Mouse (Mus musculus) MEL (cell line): ENCODE results near the gene Pygm. TPM values are rescaled to one million over a fixed set of nuclear protein-coding genes. Genes with fewer than 3 reads are reported as not detected.

Experiments
- DNase-seq: peaks from one replicate; pipeline ENCODE4 v3.0.0; 2011; ENCODE audit warnings: low read depth, low spot score
- H3K27ac ChIP-seq: 2 replicates; pipeline ENCODE4 v1.5.1; 2012; ENCODE audit warnings: low read depth, mild to moderate bottlenecking, control low read depth, low read length, moderate library complexity; ENCODE audit not compliant: control insufficient read depth
- H3K27me3 ChIP-seq, 2 experiments: fragments of 150-350 bp in 1 of 2; sonication (generic) in 1 of 2; 2 replicates each; pipeline ENCODE4 v1.6.1; 2012; ENCODE audit warnings: low read length in 2 of 2, mild to moderate bottlenecking in 2 of 2, improper control_type of control experiment in 1 of 2, moderate library complexity in 1 of 2; ENCODE audit not compliant: insufficient read depth in 2 of 2, control insufficient read depth in 1 of 2
- H3K36me3 ChIP-seq, 2 experiments: 2 replicates each; pipeline ENCODE4 v1.6.1; 2012 to 2014; ENCODE audit warnings: low read length in 2 of 2, improper control_type of control experiment in 1 of 2, inconsistent platforms in 1 of 2, mild to moderate bottlenecking in 1 of 2; ENCODE audit not compliant: insufficient read depth in 2 of 2, control insufficient read depth in 1 of 2
- H3K4me1 ChIP-seq, 2 experiments: fragments of 150-350 bp in 1 of 2; sonication (generic) in 1 of 2; 2 replicates each; pipeline ENCODE4 v1.6.1; 2012; ENCODE audit warnings: low read length in 2 of 2, improper control_type of control experiment in 1 of 2, mild to moderate bottlenecking in 1 of 2; ENCODE audit not compliant: insufficient read depth in 2 of 2, control insufficient read depth in 1 of 2
- H3K4me3 ChIP-seq, 2 experiments: fragments of 150-350 bp in 1 of 2; sonication (generic) in 1 of 2; 2 replicates each; pipeline ENCODE4 v1.5.1; 2012; ENCODE audit warnings: low read depth in 2 of 2, low read length in 2 of 2, mild to moderate bottlenecking in 2 of 2, moderate library complexity in 2 of 2, control low read depth in 1 of 2, improper control_type of control experiment in 1 of 2; ENCODE audit not compliant: control insufficient read depth in 1 of 2, insufficient read depth in 1 of 2
- H3K79me2 ChIP-seq: 2 replicates; pipeline ENCODE4 v1.6.1; 2012; ENCODE audit warnings: mild to moderate bottlenecking, low read length, moderate library complexity; ENCODE audit not compliant: control insufficient read depth, poor library complexity, insufficient read depth
- H3K9ac ChIP-seq: 2 replicates; pipeline ENCODE4 v1.6.1; 2012; ENCODE audit warnings: low read depth, mild to moderate bottlenecking, control low read depth, low read length, moderate library complexity; ENCODE audit not compliant: control insufficient read depth, poor library complexity, severe bottlenecking
- H3K9me3 ChIP-seq: fragments of 150-350 bp; sonication (generic); replicated peaks from 2 replicates; pipeline ENCODE4 v1.6.1; 2012; ENCODE audit warnings: mild to moderate bottlenecking, low read length, improper control_type of control experiment, moderate library complexity; ENCODE audit not compliant: insufficient read depth
- BHLHE40 ChIP-seq: IDR thresholded peaks from 2 replicates; pipeline ENCODE4 v1.6.1; 2012; ENCODE audit warnings: low read depth, mild to moderate bottlenecking, inconsistent platforms, low read length, improper control_type of control experiment, borderline replicate concordance
- CHD1 ChIP-seq: IDR thresholded peaks from 2 replicates; pipeline ENCODE4 v1.6.1; 2012; ENCODE audit warnings: low read depth, mild to moderate bottlenecking, inconsistent platforms, low read length, improper control_type of control experiment
- CTCF ChIP-seq, 3 experiments: IDR thresholded peaks in 2 of 3; conservative IDR thresholded peaks in 1 of 3; 2 replicates each; pipeline ENCODE4 v1.5.1; 2011 to 2012; ENCODE audit warnings: low read length in 3 of 3, low read depth in 2 of 3, mild to moderate bottlenecking in 2 of 3, improper control_type of control experiment in 1 of 3, inconsistent platforms in 1 of 3, mixed read lengths in 1 of 3, moderate library complexity in 1 of 3; ENCODE audit not compliant: control insufficient read depth in 1 of 3, insufficient read depth in 1 of 3, poor library complexity in 1 of 3, severe bottlenecking in 1 of 3
- ETS1 ChIP-seq: IDR thresholded peaks from 2 replicates; pipeline ENCODE4 v1.6.1; 2012; ENCODE audit warnings: low read depth, mild to moderate bottlenecking, inconsistent platforms, low read length, improper control_type of control experiment, moderate library complexity
- GABPA ChIP-seq: IDR thresholded peaks from 2 replicates; pipeline ENCODE4 v1.6.1; 2012; ENCODE audit warnings: low read depth, mild to moderate bottlenecking, inconsistent platforms, low read length, improper control_type of control experiment, moderate library complexity
- HCFC1 ChIP-seq: IDR thresholded peaks from 2 replicates; pipeline ENCODE4 v1.6.1; 2012; ENCODE audit warnings: low read depth, mild to moderate bottlenecking, inconsistent platforms, low read length, improper control_type of control experiment, moderate library complexity
- MXI1 ChIP-seq: IDR thresholded peaks from 2 replicates; pipeline ENCODE4 v1.6.1; 2011; ENCODE audit warnings: mild to moderate bottlenecking, low read depth, low read length, improper control_type of control experiment
- NRF1 ChIP-seq: IDR thresholded peaks from 2 replicates; pipeline ENCODE4 v1.6.1; 2014; ENCODE audit warnings: low read depth, mild to moderate bottlenecking, inconsistent platforms, low read length, improper control_type of control experiment, moderate library complexity; ENCODE audit not compliant: poor library complexity, insufficient read depth, severe bottlenecking
- POLR2AphosphoS2 ChIP-seq: IDR thresholded peaks from 2 replicates; pipeline ENCODE4 v1.6.1; 2011; ENCODE audit warnings: low read length, improper control_type of control experiment
- POLR2AphosphoS5 ChIP-seq: IDR thresholded peaks from 2 replicates; pipeline ENCODE4 v1.6.1; 2012; ENCODE audit warnings: low read depth, borderline replicate concordance, mild to moderate bottlenecking, inconsistent platforms, low read length, moderate library complexity, mixed read lengths
- RAD21 ChIP-seq: IDR thresholded peaks from 2 replicates; pipeline ENCODE4 v1.6.1; 2011; ENCODE audit warnings: mild to moderate bottlenecking, low read depth, low read length, improper control_type of control experiment
- RCOR1 ChIP-seq: IDR thresholded peaks from 2 replicates; pipeline ENCODE4 v1.6.1; 2012; ENCODE audit warnings: low read depth, mild to moderate bottlenecking, inconsistent platforms, low read length, improper control_type of control experiment
- SIN3A ChIP-seq: IDR thresholded peaks from 2 replicates; pipeline ENCODE4 v1.6.1; 2012; ENCODE audit warnings: low read length, improper control_type of control experiment, inconsistent platforms
- SMC3 ChIP-seq: IDR thresholded peaks from 2 replicates; pipeline ENCODE4 v1.6.1; 2011; ENCODE audit warnings: low read depth, low read length, improper control_type of control experiment
- TBP ChIP-seq: IDR thresholded peaks from 2 replicates; pipeline ENCODE4 v1.8.0; 2011; ENCODE audit warnings: low read depth, low read length, improper control_type of control experiment
- TCF12 ChIP-seq: IDR thresholded peaks from 2 replicates; pipeline ENCODE4 v1.6.1; 2014; ENCODE audit warnings: low read depth, mild to moderate bottlenecking, inconsistent platforms, low read length, improper control_type of control experiment, moderate library complexity
- USF1 ChIP-seq: IDR thresholded peaks from 2 replicates; pipeline ENCODE4 v1.6.1; 2014; ENCODE audit warnings: low read depth, mild to moderate bottlenecking, inconsistent platforms, low read length, improper control_type of control experiment, moderate library complexity
- USF2 ChIP-seq, 2 experiments: IDR thresholded peaks; 2 replicates each; pipeline ENCODE4 v1.6.1; 2011 to 2012; ENCODE audit warnings: improper control_type of control experiment in 2 of 2, low read length in 2 of 2, borderline replicate concordance in 1 of 2, inconsistent platforms in 1 of 2, low read depth in 1 of 2, mild to moderate bottlenecking in 1 of 2; ENCODE audit not compliant: insufficient read depth in 1 of 2
- ZC3H11A ChIP-seq: IDR thresholded peaks from 2 replicates; pipeline ENCODE4 v1.6.1; 2012; ENCODE audit warnings: low read depth, mild to moderate bottlenecking, inconsistent platforms, low read length, improper control_type of control experiment
- ZKSCAN1 ChIP-seq: IDR thresholded peaks from 2 replicates; pipeline ENCODE4 v1.6.1; 2012; ENCODE audit warnings: low read depth, mild to moderate bottlenecking, inconsistent platforms, low read length, improper control_type of control experiment, moderate library complexity
- ZMIZ1 ChIP-seq: IDR thresholded peaks from 2 replicates; pipeline ENCODE4 v1.6.1; 2012; ENCODE audit warnings: low read depth, mild to moderate bottlenecking, inconsistent platforms, low read length, improper control_type of control experiment, moderate library complexity
- ZNF384 ChIP-seq: IDR thresholded peaks from 2 replicates; pipeline ENCODE4 v1.6.1; 2012; ENCODE audit warnings: low read depth, mild to moderate bottlenecking, inconsistent platforms, low read length, improper control_type of control experiment
- polyA plus RNA-seq, 2 experiments: library from polyadenylated mRNA; stranded (reverse) in 1 of 2; unstranded in 1 of 2; fragments of >175 nt in 1 of 2; fragments of >200 nt in 1 of 2; gene quantifications; 2 replicates each; pipeline versions ENCODE4 v1.2.1 to v1.2.4; 2012; ENCODE audit warnings: low replicate concordance in 2 of 2, low read depth in 1 of 2; ENCODE audit not compliant: insufficient read length in 2 of 2, insufficient read depth in 1 of 2, missing spikeins in 1 of 2
- total RNA-seq: library from RNA; depleted of rRNA; stranded (reverse); fragments of 300-350 nt; gene quantifications from 2 replicates; pipeline ENCODE4 v1.2.3, GENCODE M21; 2012

Gene Pygm
- total and polyA plus RNA-seq, 3 experiments, result 0.73 to 3.3 TPM; not detected in 1

DNA sequence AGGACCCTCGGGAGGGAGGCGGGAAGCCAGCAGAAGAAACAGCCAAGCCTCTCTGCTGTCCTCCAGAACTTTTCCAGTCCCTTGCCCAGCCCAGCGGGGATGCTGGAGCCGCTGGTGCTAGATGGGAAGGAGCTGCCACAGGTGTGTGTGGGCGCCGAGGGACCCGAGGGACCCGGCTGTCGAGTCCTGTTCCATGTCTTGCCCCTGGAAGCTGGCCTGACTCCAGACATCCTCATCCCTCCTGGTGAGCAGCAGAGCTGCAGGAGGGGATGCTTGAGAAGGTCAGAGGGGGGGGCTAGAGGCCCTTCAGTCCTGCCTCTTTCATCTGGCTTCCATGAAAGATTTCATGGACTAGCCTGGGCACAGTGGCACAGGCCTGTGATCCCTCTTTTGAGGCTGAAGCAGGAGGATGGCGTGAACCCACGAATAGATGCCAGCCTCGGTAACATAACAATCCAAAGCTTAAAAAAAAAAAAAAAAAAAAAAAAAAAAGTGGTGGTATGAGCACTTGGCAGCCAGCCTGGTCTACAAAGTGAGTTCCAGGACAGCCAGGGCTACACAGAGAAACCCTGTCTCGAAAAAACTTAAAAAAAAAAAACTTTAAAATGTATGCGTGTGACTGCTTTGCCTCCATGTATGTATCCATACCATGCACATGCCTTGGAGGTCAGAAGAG lies 32.6 kb upstream of the Pygm start:
- Histone ChIP-seq H3K9ac (no peak overlapping the region), H3K27me3 (no peaks in the 10 kb centered on the region), H3K27ac (no peak overlapping the region), H3K36me3 (no peaks in the 10 kb centered on the region; a peak in 1 of 4 replicates), H3K79me2 (no peaks in the 10 kb centered on the region), H3K4me1 (peaks cover 0 to 2% of the 10 kb centered on the region in 2 experiments; a peak in 2 of 4 replicates), H3K4me3 (no peak overlapping the region), H3K9me3 (no peaks in the 10 kb centered on the region)
- TF ChIP-seq NRF1 (no peak), ZNF384 (peak; percentile 77)
- no peak for DNase-seq

DNA sequence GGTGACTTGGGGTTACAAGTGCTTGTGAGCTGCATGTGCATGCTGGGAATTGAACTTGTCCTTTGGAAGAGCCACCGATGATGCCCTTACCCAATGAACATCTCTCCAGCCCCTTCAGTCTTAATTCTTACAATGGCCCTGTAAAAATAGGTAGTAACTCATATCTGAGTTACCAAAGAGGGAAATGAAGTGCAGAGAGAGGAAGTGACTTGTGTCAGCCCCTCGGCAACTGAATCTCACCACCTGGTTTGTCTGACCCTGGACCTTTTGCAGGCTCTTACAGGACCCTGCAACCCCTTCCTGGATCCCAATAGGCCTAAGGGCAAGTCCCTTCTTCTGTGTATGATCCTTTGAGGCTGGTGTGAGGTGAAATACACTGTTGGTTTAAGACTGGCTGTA lies 32.1 kb upstream of the Pygm start:
- peak overlapping the region; percentile 14; the same call in 1 of the 2 replicates for H3K27ac ChIP-seq
- no peaks in the 10 kb centered on the region; a peak in 1 of 4 replicates for H3K36me3 ChIP-seq
- peaks cover 0 to 2% of the 10 kb centered on the region in 2 experiments; a peak in 2 of 4 replicates for H3K4me1 ChIP-seq
- DNase-seq, result peak; percentile 60
- H3K9me3 ChIP-seq, result no peaks in the 10 kb centered on the region
- H3K9ac ChIP-seq, result no peak overlapping the region
- H3K27me3 ChIP-seq, result no peaks in the 10 kb centered on the region
- TF ChIP-seq ZMIZ1, result no peak
- TF ChIP-seq CHD1, result no peak
- no peak for TF ChIP-seq HCFC1
- TF ChIP-seq POLR2AphosphoS2, result no peak
- TF ChIP-seq GABPA, result no peak
- TF ChIP-seq USF2 (IDR thresholded peaks at IDR 0.05; ENCODE audit: borderline replicate concordance in 1 of 2, insufficient read depth in 1 of 2, low read depth in 1 of 2, low read length in 2 of 2), result no peak
- TF ChIP-seq SMC3, result no peak
- TF ChIP-seq BHLHE40, result no peak
- TF ChIP-seq SIN3A, result no peak
- TF ChIP-seq RAD21, result no peak
- TF ChIP-seq USF1, result no peak
- H3K4me3 ChIP-seq, result no peak overlapping the region
- no peaks in the 10 kb centered on the region for H3K79me2 ChIP-seq

DNA sequence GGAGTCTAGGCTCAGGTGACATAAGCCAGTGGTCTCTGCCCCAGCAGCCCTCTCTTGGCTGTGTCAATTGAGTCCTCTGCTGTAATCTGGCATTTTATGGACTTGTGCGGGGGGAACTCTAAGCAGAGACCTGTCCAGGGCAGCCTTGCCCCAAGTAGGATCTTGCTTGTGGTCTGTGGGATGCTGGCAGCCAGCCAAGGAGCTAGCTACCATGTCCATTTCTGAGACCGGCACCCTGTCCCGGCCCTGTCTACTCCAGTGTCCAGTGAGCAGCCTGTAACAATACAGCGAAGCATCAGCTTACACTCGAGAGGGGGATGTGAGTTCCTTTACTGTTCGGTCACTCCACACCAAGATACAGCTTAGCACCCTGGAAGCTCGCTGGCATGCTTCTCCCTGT lies 30.2 kb upstream of the Pygm start:
- Histone ChIP-seq H3K4me3 (no peak overlapping the region), H3K36me3 (no peaks in the 10 kb centered on the region; a peak in 1 of 4 replicates), H3K27ac (no peak overlapping the region), H3K27me3 (no peaks in the 10 kb centered on the region), H3K4me1 (peaks cover 0 to 2% of the 10 kb centered on the region in 2 experiments; a peak in 2 of 4 replicates)
- no peak for DNase-seq
- TF ChIP-seq MXI1 (no peak), RCOR1 (no peak), CTCF (IDR thresholded peaks at IDR 0.05 in 2 of 3, conservative IDR thresholded peaks at IDR 0.05 in 1 of 3; ENCODE audit: control insufficient read depth in 1 of 3, insufficient read depth in 1 of 3, low read depth in 2 of 3, low read length in 3 of 3, poor library complexity in 1 of 3, severe bottlenecking in 1 of 3) (no peak), TCF12 (no peak), BHLHE40 (no peak), ZKSCAN1 (no peak), ZC3H11A (no peak), HCFC1 (no peak), POLR2AphosphoS5 (no peak), TBP (no peak), ZNF384 (no peak), ETS1 (no peak), NRF1 (no peak)
- TF ChIP-seq, all 39 proteins: peak for 0
- Histone ChIP-seq H3K9me3 (no peaks in the 10 kb centered on the region), H3K9ac (no peak overlapping the region), H3K79me2 (no peaks in the 10 kb centered on the region)
